Mouse (Mus musculus) kidney, adult 2 months (tissue): ENCODE data around the gene B4galnt1.

Experiments
- CTCF ChIP-seq: fragments of 200-500 bp; conservative IDR thresholded peaks from 2 replicates; pipeline ENCODE4 v1.5.1; 2011; ENCODE audit warnings: low read depth, mild to moderate bottlenecking, control low read depth, low read length, moderate library complexity, mixed read lengths; ENCODE audit not compliant: insufficient read depth, insufficient read length
- POLR2A ChIP-seq: fragments of 200-500 bp; IDR thresholded peaks from one replicate; pipeline ENCODE4 v1.6.1; 2011; ENCODE audit warnings: low read depth, low read length, control low read depth

DNA sequence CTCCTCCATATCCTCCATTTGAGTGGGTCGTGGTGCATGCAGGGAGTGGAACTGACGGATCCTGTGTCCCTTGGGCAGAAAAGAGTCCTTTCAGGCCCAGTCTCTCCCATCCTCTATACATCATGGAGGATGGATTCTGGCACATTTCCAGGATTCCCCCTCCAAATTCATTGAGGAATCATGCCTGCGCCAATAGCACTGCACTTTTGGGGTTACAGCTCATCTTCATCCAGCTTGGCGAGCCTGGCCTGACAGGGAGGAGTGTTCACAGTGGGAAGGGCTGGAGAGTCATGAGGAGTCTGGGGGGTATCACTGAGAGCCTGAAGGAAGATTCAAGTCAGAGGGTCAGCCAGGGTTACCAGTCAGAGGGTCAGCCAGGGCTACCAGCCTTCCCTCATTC, 17.6 kb downstream of the B4galnt1 start:
- TF ChIP-seq CTCF (no peak), POLR2A (no peak)
